Mouse (Mus musculus): ENCODE measurements around the gene Celf2. TPM values are rescaled to one million over a fixed set of nuclear protein-coding genes. Genes with fewer than 3 reads are reported as not detected.

The Celf2 gene
- polyA plus RNA-seq, 1 experiment from 2014 or later: 12.3 TPM

DNA sequence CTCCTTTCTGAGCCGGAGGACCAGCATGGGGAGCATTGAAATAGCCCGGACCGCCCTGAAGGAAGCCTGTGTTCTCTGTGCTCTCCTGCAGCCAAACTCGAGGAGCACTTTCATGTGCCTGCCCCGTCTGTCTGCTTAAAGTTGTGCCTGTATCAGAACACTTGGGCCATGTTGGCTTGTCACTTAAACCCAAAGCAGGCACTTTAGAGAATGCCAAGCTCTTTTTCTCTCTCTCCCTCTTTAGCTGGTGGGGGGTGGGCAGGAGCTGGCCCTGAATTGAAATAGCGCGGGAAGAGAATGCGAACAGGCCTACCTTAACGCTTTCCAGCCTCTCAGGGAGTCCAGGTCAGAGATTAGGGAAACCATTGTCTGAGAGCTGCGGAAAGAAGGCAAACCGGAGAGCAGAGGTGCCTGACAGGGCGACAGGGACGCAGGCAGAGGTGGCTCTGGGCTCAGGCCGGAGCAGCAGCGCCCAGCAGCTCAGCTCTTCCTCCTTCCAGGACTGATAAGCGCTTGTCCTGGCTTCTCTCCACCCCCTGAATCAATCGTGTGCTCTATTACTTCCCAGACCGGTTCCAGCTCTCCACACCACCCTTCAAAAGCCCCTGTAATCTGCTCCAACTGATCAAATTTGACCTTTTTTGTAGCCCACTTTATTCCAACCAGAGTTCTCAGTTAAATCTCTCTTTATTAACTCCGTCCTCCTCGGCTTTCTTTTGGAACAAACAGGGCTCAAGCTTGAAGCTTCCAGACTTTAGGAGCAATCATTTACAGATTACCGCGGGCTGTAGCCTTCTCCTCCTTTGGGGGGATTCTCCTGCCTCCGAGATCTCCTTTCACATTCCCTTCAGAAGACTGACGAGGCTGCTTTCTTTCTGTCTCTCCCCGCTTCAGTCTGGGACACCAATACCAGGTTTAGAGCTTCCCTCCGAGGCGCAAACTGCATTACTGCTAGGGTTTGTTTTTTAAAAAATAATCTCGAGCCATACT lies 428.3 kb downstream of the Celf2 start:
- H3K4me1 ChIP-seq (ENCODE audit: control insufficient read depth, insufficient read depth, low read length): peaks cover 13% of the 10 kb centered on the region; the same call in 1 of the 2 replicates
- peak overlapping the region; percentile 43; the same call in 1 of the 2 replicates for H3K9ac ChIP-seq (ENCODE audit: low read depth, low read length)
- H3K9me3 ChIP-seq (ENCODE audit: control insufficient read depth, low read length): peaks cover 10% of the 10 kb centered on the region
- peak overlapping the region; percentile 42 for H3K4me2 ChIP-seq (replicated peaks; ENCODE audit: low read depth, low read length)
- H3K36me3 ChIP-seq (ENCODE audit: control insufficient read depth, insufficient read depth, low read length): no peaks in the 10 kb centered on the region
- no peaks in the 10 kb centered on the region for H3K27me3 ChIP-seq (ENCODE audit: control insufficient read depth, insufficient read depth, low read length)
- WGBS: 13% methylated on average over 28 of the region's 28 CpGs
- peak overlapping the region; percentile 5 for H3K4me3 ChIP-seq (ENCODE audit: low read length)
- ATAC-seq (ENCODE audit: low FRiP score, low TSS enrichment): peak; percentile 75; the same call in 1 of the 2 replicates
- no peak overlapping the region; the same call in 1 of the 2 replicates for H3K27ac ChIP-seq (ENCODE audit: low read depth, low read length)

DNA sequence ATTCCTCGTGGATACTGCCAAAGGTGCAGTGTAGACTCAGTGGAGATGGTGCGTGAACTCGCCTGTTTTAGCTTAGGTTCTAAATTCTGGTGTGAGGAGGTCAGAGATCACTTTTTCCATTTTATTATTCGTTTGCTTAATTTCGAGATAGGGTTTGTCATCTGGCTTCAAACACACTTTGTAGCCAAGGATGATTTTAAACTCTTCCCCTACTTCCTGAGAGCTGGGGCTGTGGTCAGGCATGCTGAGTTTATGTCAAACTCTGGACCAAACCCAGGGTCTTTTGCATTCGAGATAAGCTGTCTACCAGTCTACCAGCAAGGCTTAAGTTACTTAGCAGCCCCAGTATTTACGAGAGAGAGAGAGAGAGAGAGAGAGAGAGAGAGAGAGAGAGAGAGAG lies 429.3 kb downstream of the Celf2 start:
- Histone ChIP-seq H3K4me2 (replicated peaks; ENCODE audit: low read depth, low read length) (no peak overlapping the region), H3K4me1 (ENCODE audit: control insufficient read depth, insufficient read depth, low read length) (peaks cover 13% of the 10 kb centered on the region; the same call in 1 of the 2 replicates), H3K9me3 (ENCODE audit: control insufficient read depth, low read length) (peaks cover 14% of the 10 kb centered on the region), H3K4me3 (ENCODE audit: low read length) (no peak overlapping the region), H3K36me3 (ENCODE audit: control insufficient read depth, insufficient read depth, low read length) (no peaks in the 10 kb centered on the region), H3K9ac (ENCODE audit: low read depth, low read length) (no peak overlapping the region), H3K27ac (ENCODE audit: low read depth, low read length) (no peak overlapping the region), H3K27me3 (ENCODE audit: control insufficient read depth, insufficient read depth, low read length) (no peaks in the 10 kb centered on the region)
- no peak for ATAC-seq (ENCODE audit: low FRiP score, low TSS enrichment)
- 75% methylated on average over 7 of the region's 7 CpGs for WGBS

DNA sequence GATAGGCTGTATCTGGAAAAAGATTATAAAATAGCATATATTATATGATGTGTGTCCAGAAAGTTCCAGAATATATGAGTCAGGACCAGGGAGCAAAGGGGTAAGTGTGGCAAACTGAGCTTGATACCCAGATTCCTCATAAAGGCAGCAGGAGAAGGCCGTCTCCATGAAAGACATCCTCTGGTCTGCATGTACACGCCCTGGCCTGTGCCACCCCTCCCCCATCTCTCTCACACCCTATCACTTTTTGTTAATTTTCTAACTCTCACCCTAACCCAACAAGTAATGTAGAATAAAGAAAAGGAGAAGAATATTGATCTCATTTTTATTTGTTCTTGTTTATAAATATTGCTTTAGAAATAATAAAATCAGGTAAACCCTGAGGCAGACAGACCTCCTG lies 430.0 kb downstream of the Celf2 start:
- peaks cover 14% of the 10 kb centered on the region for H3K9me3 ChIP-seq (ENCODE audit: control insufficient read depth, low read length)
- H3K4me1 ChIP-seq (ENCODE audit: control insufficient read depth, insufficient read depth, low read length): peaks cover 13% of the 10 kb centered on the region; the same call in 1 of the 2 replicates
- no peaks in the 10 kb centered on the region for H3K36me3 ChIP-seq (ENCODE audit: control insufficient read depth, insufficient read depth, low read length)
- no peak overlapping the region for H3K4me2 ChIP-seq (replicated peaks; ENCODE audit: low read depth, low read length)
- no peak overlapping the region for H3K27ac ChIP-seq (ENCODE audit: low read depth, low read length)
- H3K9ac ChIP-seq (ENCODE audit: low read depth, low read length): no peak overlapping the region
- H3K4me3 ChIP-seq (ENCODE audit: low read length): no peak overlapping the region
- no peaks in the 10 kb centered on the region for H3K27me3 ChIP-seq (ENCODE audit: control insufficient read depth, insufficient read depth, low read length)
- WGBS: 89% methylated on average over 2 of the region's 2 CpGs
- ATAC-seq (ENCODE audit: low FRiP score, low TSS enrichment): no peak

DNA sequence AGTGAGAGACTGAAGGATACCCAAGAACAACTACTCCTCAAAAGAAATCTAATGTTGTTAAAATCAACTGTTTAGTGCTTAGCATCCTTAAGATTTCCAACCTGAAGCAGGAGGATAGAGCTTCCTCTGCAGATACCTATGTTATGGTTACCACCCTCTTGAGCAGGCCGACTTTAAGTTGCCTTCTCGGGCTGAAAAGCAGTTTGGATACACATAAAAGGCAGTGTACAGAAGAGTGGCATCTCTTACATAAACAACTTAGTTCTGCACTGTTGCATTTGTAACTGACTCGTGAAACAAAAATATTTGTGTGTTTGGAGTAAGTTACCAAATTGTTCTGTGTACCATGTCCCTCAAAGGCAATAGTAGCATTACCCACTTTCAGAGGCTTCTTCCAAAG lies 435.6 kb downstream of the Celf2 start:
- Histone ChIP-seq H3K27me3 (ENCODE audit: control insufficient read depth, insufficient read depth, low read length) (no peaks in the 10 kb centered on the region), H3K4me3 (ENCODE audit: low read length) (no peak overlapping the region), H3K4me1 (ENCODE audit: control insufficient read depth, insufficient read depth, low read length) (no peaks in the 10 kb centered on the region; the same call in 1 of the 2 replicates), H3K36me3 (ENCODE audit: control insufficient read depth, insufficient read depth, low read length) (no peaks in the 10 kb centered on the region), H3K9ac (ENCODE audit: low read depth, low read length) (no peak overlapping the region), H3K4me2 (replicated peaks; ENCODE audit: low read depth, low read length) (no peak overlapping the region), H3K9me3 (ENCODE audit: control insufficient read depth, low read length) (peaks cover 14% of the 10 kb centered on the region), H3K27ac (ENCODE audit: low read depth, low read length) (no peak overlapping the region)
- whole genome bisulfite sequencing: 40% methylated on average over 3 of the region's 3 CpGs
- ATAC-seq (ENCODE audit: low FRiP score, low TSS enrichment): 0 out of 2 replicates have a peak, but pooled peaks have one; percentile 33

DNA sequence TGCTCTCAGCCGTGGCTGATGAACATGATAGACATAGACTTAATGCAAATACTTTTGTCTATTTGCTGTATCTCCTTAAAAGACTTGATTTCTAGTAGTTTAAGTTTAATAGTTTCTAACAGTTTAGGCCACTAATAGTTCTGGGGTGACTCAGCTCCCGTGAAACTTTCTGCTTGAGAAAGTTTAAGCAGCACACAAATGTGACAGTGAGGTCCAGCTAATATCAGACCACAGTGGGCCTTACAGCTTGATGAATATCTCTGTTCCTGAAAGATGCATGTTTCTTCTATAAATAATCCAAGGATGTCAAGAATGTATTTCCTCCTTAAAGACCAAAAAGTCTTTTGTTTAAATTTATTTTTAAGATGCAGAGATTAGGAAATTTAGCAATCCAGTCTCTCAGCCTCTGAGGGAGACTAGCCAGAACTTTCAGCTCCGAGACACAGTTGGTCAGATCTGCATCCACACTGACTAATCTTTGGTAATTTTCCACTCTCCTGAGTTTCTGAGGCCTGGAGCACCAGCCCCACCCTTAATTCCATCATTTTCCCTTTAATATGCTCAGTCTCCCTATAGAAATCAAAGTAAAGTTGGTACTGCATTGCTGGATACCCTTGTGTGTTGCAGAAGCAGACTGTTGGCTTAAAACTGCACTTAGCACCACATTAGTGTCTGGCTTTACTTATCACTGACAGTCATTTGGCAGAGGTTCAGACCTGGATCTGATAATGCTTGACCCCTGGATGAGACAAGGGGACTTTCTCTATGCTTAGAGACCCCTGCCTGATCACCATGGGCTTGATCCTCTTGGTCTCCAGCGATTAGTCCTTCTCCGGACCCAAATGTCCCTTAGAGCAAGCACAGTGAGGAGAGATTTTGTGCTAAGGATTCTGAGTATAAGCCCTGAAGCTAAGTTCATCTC lies 436.8 kb downstream of the Celf2 start:
- Histone ChIP-seq H3K9me3 (ENCODE audit: control insufficient read depth, low read length) (peaks cover 14% of the 10 kb centered on the region), H3K27ac (ENCODE audit: low read depth, low read length) (no peak overlapping the region), H3K4me3 (ENCODE audit: low read length) (no peak overlapping the region), H3K36me3 (ENCODE audit: control insufficient read depth, insufficient read depth, low read length) (no peaks in the 10 kb centered on the region), H3K4me1 (ENCODE audit: control insufficient read depth, insufficient read depth, low read length) (no peaks in the 10 kb centered on the region; the same call in 1 of the 2 replicates), H3K27me3 (ENCODE audit: control insufficient read depth, insufficient read depth, low read length) (no peaks in the 10 kb centered on the region), H3K4me2 (replicated peaks; ENCODE audit: low read depth, low read length) (no peak overlapping the region), H3K9ac (ENCODE audit: low read depth, low read length) (no peak overlapping the region)
- no peak for ATAC-seq (ENCODE audit: low FRiP score, low TSS enrichment)
- 71% methylated on average over 5 of the region's 5 CpGs for WGBS

DNA sequence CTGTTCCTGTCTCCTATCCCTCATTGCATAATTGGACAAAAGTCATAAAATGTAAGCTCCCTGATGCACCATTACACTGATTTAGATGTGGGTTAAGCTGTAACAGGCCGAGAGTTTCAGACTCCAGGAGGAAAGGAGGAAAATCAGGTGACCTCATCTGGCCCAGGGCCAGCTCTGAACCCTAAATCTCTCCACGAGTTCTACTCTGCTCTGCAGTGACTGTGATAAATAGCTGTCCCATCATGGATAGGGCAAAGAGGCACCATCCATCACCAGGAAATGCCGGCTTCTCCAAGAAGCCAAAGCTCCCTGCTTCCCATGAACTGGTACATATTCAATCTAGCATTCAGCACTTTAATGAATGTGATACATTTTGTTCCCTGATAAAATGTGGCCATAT lies 439.9 kb downstream of the Celf2 start:
- WGBS: 14% methylated on average over 3 of the region's 3 CpGs
- no peaks in the 10 kb centered on the region; the same call in 1 of the 2 replicates for H3K4me1 ChIP-seq (ENCODE audit: control insufficient read depth, insufficient read depth, low read length)
- no peaks in the 10 kb centered on the region for H3K36me3 ChIP-seq (ENCODE audit: control insufficient read depth, insufficient read depth, low read length)
- H3K9ac ChIP-seq (ENCODE audit: low read depth, low read length): no peak overlapping the region
- H3K27ac ChIP-seq (ENCODE audit: low read depth, low read length): no peak overlapping the region
- ATAC-seq (ENCODE audit: low FRiP score, low TSS enrichment): peak; percentile 89; the same call in 1 of the 2 replicates
- H3K27me3 ChIP-seq (ENCODE audit: control insufficient read depth, insufficient read depth, low read length): no peaks in the 10 kb centered on the region
- no peak overlapping the region for H3K4me2 ChIP-seq (replicated peaks; ENCODE audit: low read depth, low read length)
- H3K9me3 ChIP-seq (ENCODE audit: control insufficient read depth, low read length): no peaks in the 10 kb centered on the region
- no peak overlapping the region for H3K4me3 ChIP-seq (ENCODE audit: low read length)

DNA sequence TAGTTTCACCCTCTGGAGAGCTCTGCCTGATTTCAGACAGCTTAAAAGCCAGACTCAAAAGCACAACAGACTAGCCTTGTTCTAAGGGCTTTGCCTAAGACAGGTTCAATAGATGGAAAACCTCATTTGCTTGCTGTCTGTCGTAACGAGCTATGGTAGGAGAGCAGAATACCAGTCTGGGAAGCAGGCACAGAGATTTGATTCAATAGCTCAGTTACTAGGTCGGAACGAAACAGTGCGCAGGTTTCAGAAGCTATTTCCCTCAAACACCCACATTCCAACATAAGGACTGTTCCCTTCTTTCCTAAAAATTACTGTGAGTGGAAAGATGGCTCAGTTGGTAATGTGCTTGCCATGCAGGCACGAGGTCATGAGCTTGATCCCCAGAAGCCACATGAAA lies 441.1 kb downstream of the Celf2 start:
- no peak for ATAC-seq (ENCODE audit: low FRiP score, low TSS enrichment)
- Histone ChIP-seq H3K27ac (ENCODE audit: low read depth, low read length) (no peak overlapping the region), H3K4me2 (replicated peaks; ENCODE audit: low read depth, low read length) (no peak overlapping the region), H3K36me3 (ENCODE audit: control insufficient read depth, insufficient read depth, low read length) (no peaks in the 10 kb centered on the region), H3K4me3 (ENCODE audit: low read length) (no peak overlapping the region), H3K4me1 (ENCODE audit: control insufficient read depth, insufficient read depth, low read length) (peaks cover 3% of the 10 kb centered on the region; the same call in 1 of the 2 replicates), H3K9me3 (ENCODE audit: control insufficient read depth, low read length) (no peaks in the 10 kb centered on the region), H3K27me3 (ENCODE audit: control insufficient read depth, insufficient read depth, low read length) (no peaks in the 10 kb centered on the region), H3K9ac (ENCODE audit: low read depth, low read length) (no peak overlapping the region)
- WGBS: 85% methylated on average over 6 of the region's 6 CpGs

DNA sequence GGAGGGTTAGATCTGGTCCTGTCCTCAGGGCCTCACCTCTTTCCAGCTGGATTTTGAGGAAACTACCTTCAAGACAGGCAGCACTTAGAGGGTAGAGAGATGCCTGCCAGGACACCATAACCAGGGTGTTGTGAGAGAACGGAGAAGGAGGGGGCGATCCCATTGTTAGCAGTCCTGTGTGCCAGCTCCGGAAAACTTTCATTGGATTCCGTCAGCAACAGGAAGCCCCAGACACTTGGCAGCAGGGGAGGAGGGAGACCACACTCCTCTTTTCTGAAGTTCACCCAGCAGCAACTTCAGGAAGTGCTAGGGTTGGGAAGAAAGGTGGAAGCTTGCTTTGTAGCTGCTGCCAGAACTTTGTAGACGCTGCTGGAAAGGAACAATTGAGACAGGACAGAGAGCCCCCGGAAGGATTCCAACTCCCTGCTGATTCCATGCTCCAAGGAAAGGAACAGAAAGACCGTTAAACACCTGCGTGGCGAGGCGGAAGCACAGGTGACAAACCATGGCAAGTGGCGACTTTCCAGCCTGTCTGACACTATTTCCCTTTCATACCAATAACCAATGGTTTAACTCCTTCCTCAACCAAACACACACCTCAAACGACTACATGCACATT lies 445.7 kb downstream of the Celf2 start:
- H3K27me3 ChIP-seq (ENCODE audit: control insufficient read depth, insufficient read depth, low read length): no peaks in the 10 kb centered on the region
- WGBS: 36% methylated on average over 12 of the region's 12 CpGs
- H3K4me2 ChIP-seq (replicated peaks; ENCODE audit: low read depth, low read length): no peak overlapping the region
- 0 out of 2 replicates have a peak, but pooled peaks cover 3% of the 10 kb centered on the region for H3K4me1 ChIP-seq (ENCODE audit: control insufficient read depth, insufficient read depth, low read length)
- H3K9me3 ChIP-seq (ENCODE audit: control insufficient read depth, low read length): no peaks in the 10 kb centered on the region
- H3K27ac ChIP-seq (ENCODE audit: low read depth, low read length): no peak overlapping the region
- peak; percentile 46; the same call in 1 of the 2 replicates for ATAC-seq (ENCODE audit: low FRiP score, low TSS enrichment)
- no peaks in the 10 kb centered on the region for H3K36me3 ChIP-seq (ENCODE audit: control insufficient read depth, insufficient read depth, low read length)
- no peak overlapping the region for H3K4me3 ChIP-seq (ENCODE audit: low read length)
- H3K9ac ChIP-seq (ENCODE audit: low read depth, low read length): no peak overlapping the region

Data from kidney, embryonic 14.5 days (tissue).